Mouse (Mus musculus): ENCODE data around the gene Gm20696. TPM values are rescaled to one million over a fixed set of nuclear protein-coding genes. Genes with fewer than 3 reads are reported as not detected.

Gene Gm20696
- total and polyA plus RNA-seq, 3 experiments: 0.59 TPM; not detected in 2

DNA sequence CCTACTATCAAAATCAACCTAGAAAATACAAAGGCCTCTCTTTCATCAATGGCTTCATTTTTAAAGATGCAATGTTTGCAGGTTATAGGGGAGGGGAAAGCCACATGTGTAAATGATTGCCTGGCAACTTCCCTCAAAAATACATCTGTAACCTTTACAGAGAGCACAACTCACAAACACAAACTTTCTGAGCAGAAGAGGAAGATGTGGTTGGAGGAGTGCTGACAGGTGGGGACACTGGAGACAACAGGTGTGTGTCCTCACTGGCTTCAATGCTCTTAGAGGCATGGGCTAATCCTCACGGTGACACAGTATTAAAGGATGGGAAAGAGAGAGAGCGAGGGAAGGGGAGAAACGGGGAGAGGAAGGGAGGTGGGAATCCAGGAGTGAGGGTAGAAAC, 264.2 kb downstream of the Gm20696 start:
- no peaks in the 10 kb centered on the region for H3K27me3 ChIP-seq (replicated peaks)
- no peaks in the 10 kb centered on the region for H3K79me2 ChIP-seq (replicated peaks; ENCODE audit: control insufficient read depth, extremely low read depth, insufficient read depth, poor library complexity, severe bottlenecking)
- H3K9ac ChIP-seq (ENCODE audit: insufficient read depth, low read depth): no peak overlapping the region
- H3K27ac ChIP-seq (ENCODE audit: insufficient read depth, low read depth): no peak overlapping the region
- dilution Hi-C loops (cut with MboI; ENCODE audit: extremely low pct_ligation_motif_present, extremely low pct_unique_long_range_greater_than_20kb, low sequenced_read_pairs): no loop called here
- no peak overlapping the region for H3K4me2 ChIP-seq (ENCODE audit: insufficient read depth, low read depth, poor library complexity, severe bottlenecking)
- TF ChIP-seq MEF2A (IDR thresholded peaks at IDR 0.05; ENCODE audit: borderline replicate concordance, low read depth, low read length) (no peak), EP300 (IDR thresholded peaks at IDR 0.05; ENCODE audit: low read length) (no peak), JUND (conservative IDR thresholded peaks at IDR 0.05; ENCODE audit: low read depth, low read length) (no peak), ZKSCAN1 (IDR thresholded peaks at IDR 0.05; ENCODE audit: borderline replicate concordance, low read depth, low read length) (no peak), NRF1 (IDR thresholded peaks at IDR 0.05; ENCODE audit: low read depth, low read length) (no peak), GABPA (IDR thresholded peaks at IDR 0.05; ENCODE audit: insufficient replicate concordance, low read depth, low read length) (no peak), SMC3 (IDR thresholded peaks at IDR 0.05; ENCODE audit: low read depth, low read length) (no peak), UBTF (IDR thresholded peaks at IDR 0.05; ENCODE audit: low read depth, low read length) (no peak), CHD2 (IDR thresholded peaks at IDR 0.05; ENCODE audit: low read length) (no peak), USF1 (IDR thresholded peaks at IDR 0.05; ENCODE audit: low read depth, low read length) (no peak), SIN3A (IDR thresholded peaks at IDR 0.05; ENCODE audit: low read length) (no peak), PAX5 (IDR thresholded peaks at IDR 0.05; ENCODE audit: low read length) (no peak), POLR2A (IDR thresholded peaks at IDR 0.05; ENCODE audit: low read depth, low read length) (no peak), POLR2AphosphoS2 (IDR thresholded peaks at IDR 0.05; ENCODE audit: low read depth, low read length) (no peak), CHD1 (IDR thresholded peaks at IDR 0.05; ENCODE audit: low read depth, low read length) (no peak), MYC (IDR thresholded peaks at IDR 0.05; ENCODE audit: low read depth, low read length) (no peak), ZMIZ1 (IDR thresholded peaks at IDR 0.05; ENCODE audit: low read depth, low read length) (no peak), BHLHE40 (IDR thresholded peaks at IDR 0.05; ENCODE audit: low read depth, low read length) (no peak)
- no peak for DNase-seq (ENCODE audit: extremely low read depth)
- no peaks in the 10 kb centered on the region for H3K9me3 ChIP-seq (replicated peaks; ENCODE audit: low read length)
- no peaks in the 10 kb centered on the region for H3K36me3 ChIP-seq (replicated peaks in 1 of 2; ENCODE audit: control insufficient read depth in 1 of 2, insufficient read depth in 1 of 2, low read length in 1 of 2)
- no peak overlapping the region for H3K4me3 ChIP-seq (replicated peaks in 1 of 3; ENCODE audit: low read depth in 2 of 3, low read length in 2 of 3, poor library complexity in 1 of 3)
- H3K4me1 ChIP-seq (ENCODE audit: control insufficient read depth in 1 of 2, insufficient read depth in 2 of 2): peaks cover 10 to 45% of the 10 kb centered on the region in 2 experiments
- in situ Hi-C loops (cut with MboI; ENCODE audit: low pct_ligation_motif_present, low pct_unique_long_range_greater_than_20kb, low sequenced_read_pairs): no loop called here

- Histone ChIP-seq H3K4me1 (ENCODE audit: control insufficient read depth in 1 of 2, insufficient read depth in 2 of 2) (peaks cover 10 to 45% of the 10 kb centered on the region in 2 experiments), H3K36me3 (replicated peaks in 1 of 2; ENCODE audit: control insufficient read depth in 1 of 2, insufficient read depth in 1 of 2, low read length in 1 of 2) (no peaks in the 10 kb centered on the region), H3K79me2 (replicated peaks; ENCODE audit: control insufficient read depth, extremely low read depth, insufficient read depth, poor library complexity, severe bottlenecking) (no peaks in the 10 kb centered on the region), H3K9me3 (replicated peaks; ENCODE audit: low read length) (no peaks in the 10 kb centered on the region), H3K9ac (ENCODE audit: insufficient read depth, low read depth) (no peak overlapping the region), H3K27me3 (replicated peaks) (no peaks in the 10 kb centered on the region), H3K4me3 (replicated peaks in 1 of 3; ENCODE audit: low read depth in 2 of 3, low read length in 2 of 3, poor library complexity in 1 of 3) (no peak overlapping the region), H3K4me2 (ENCODE audit: insufficient read depth, low read depth, poor library complexity, severe bottlenecking) (no peak overlapping the region), H3K27ac (ENCODE audit: insufficient read depth, low read depth) (no peak overlapping the region)
- DNase-seq (ENCODE audit: extremely low read depth): no peak
- no peak for TF ChIP-seq ZNF384 (IDR thresholded peaks at IDR 0.05; ENCODE audit: low read depth, low read length)
- no peak for TF ChIP-seq USF1 (IDR thresholded peaks at IDR 0.05; ENCODE audit: low read depth, low read length)
- no peak for TF ChIP-seq MAZ (IDR thresholded peaks at IDR 0.05; ENCODE audit: low read depth, low read length)
- TF ChIP-seq NELFE (IDR thresholded peaks at IDR 0.05; ENCODE audit: low read depth, low read length): no peak
- no peak for TF ChIP-seq MYC (IDR thresholded peaks at IDR 0.05; ENCODE audit: low read depth, low read length)
- TF ChIP-seq NRF1 (IDR thresholded peaks at IDR 0.05; ENCODE audit: low read depth, low read length): no peak
- no peak for TF ChIP-seq TCF12 (IDR thresholded peaks at IDR 0.05; ENCODE audit: low read depth, low read length)
- no peak for TF ChIP-seq BHLHE40 (IDR thresholded peaks at IDR 0.05; ENCODE audit: low read depth, low read length)
- no peak for TF ChIP-seq CHD2 (IDR thresholded peaks at IDR 0.05; ENCODE audit: low read length)
- no peak for TF ChIP-seq ZMIZ1 (IDR thresholded peaks at IDR 0.05; ENCODE audit: low read depth, low read length)
- no peak for TF ChIP-seq MEF2A (IDR thresholded peaks at IDR 0.05; ENCODE audit: borderline replicate concordance, low read depth, low read length)
- TF ChIP-seq TBP (conservative IDR thresholded peaks at IDR 0.05; ENCODE audit: low read depth, low read length): no peak
- no peak for TF ChIP-seq POLR2AphosphoS2 (IDR thresholded peaks at IDR 0.05; ENCODE audit: low read depth, low read length)
- in situ Hi-C loops (cut with MboI; ENCODE audit: low pct_ligation_motif_present, low pct_unique_long_range_greater_than_20kb, low sequenced_read_pairs): no loop called here
- dilution Hi-C loops (cut with MboI; ENCODE audit: extremely low pct_ligation_motif_present, extremely low pct_unique_long_range_greater_than_20kb, low sequenced_read_pairs): no loop called here
These were observed 264.8 kb downstream of the Gm20696 start for GRCm38 (mm10) chr6:99401801-99402200.
